Mouse (Mus musculus) testis, postnatal 10 days (tissue): ENCODE measurements around the gene Ifna9.
A peak's percentile ranks its signal among the peaks of the same experiment; 100 is the strongest.
"Not testable (repeated sequence)": the region's sequence is repeated elsewhere in the genome, so short reads cannot be mapped to it uniquely, and the experiment has no call there.

Experiments used
- DNase-seq: peaks from one replicate; pipeline ENCODE4 v3.0.0; 2021; ENCODE audit warnings: low spot score

The Ifna9 gene

GRCm38 (mm10) chr4:88592285-88592684, at the start of gene Ifna9:
TSS of gene Ifna9 (minus strand) at chr4:88592385.
- no peak for DNase-seq

DNA sequence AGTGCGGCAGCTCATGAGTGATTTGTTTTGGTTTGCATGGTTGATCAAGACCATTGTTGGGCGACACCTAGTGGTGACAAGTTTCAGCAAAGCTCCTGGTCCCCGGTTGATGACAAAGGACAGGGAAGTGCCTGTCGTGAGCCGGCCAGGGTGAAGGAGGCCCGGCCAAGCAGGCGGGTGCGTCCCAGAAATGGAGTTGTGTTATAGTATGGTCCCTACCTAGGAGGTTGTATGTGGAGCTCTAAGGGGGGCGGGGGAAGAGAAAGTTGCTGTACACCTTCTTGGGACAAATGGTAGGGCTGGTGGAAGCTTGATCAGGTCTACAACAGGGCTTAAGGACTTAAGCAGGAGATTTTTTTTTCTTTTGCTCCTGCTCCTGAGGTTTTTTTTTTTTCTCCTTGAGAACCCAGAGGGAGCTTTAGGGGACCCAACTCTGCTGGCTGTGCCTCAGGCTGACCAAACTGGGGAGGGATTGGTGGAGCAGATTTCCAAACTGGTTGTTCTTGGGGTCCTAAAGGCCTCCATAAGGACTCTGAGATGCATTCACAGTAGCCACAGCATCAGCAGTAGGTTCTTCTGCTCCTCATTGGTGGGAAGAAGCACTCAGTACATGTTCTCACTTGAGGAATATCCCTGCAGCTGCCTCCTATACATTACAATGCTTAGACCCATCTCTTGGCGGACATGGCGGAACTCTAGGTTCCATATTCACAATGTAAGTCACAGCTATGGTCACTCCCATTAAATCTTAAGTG, 49.1 kb upstream of the Ifna9 start:
- peak; percentile 100 for DNase-seq

DNA sequence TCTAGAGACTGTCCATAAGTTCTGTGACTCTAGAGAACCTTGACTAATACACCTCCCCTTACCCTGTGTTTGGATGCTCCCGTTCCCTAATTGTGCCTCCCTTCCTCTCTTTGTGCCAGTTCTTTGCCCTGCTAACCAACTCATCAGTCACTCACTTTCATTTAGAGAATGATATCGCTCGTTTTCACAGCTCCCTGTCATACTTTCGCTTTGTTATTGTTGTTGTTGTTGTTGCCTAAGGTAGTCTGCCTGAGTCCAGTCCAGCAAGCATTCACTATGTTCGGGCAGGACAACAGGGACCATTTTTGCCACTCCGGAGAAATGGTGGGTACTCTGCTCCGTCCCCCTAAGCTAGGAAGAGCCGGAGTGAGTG, 48.5 kb upstream of the Ifna9 start:
- DNase-seq = no peak

GRCm38 (mm10) chr4:88634311-88634710, 42.1 kb upstream of the Ifna9 start, which contains the start of gene C87499:
TSS of gene C87499 (minus strand) at chr4:88634411.
- no peak for DNase-seq

DNA sequence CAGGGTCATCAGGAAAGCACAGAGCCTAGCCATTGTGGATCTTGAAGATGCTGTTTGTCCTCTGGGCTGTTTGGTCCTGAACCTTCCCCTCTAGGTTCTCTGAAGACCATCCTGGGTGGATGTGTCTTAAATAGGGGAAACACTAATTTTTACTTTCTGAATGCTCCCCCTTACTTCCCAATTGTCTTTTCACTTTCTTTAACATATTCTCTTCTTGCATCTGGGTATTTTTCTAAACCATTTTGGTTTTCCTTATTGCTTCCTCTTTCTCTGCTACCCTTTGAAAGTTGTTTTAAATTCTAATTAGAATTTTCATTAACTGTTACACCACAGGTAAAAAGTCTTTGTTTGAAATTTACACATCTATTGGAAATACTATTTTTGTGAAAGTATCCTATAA, 11.1 kb upstream of the Ifna9 start, which contains the start of gene Ifna12:
Gene Ifna12, minus strand, starts transcription at position 101 of the 400 bp plus-strand sequence.
- no peak for DNase-seq

- no peak for DNase-seq
Measured at GRCm38 (mm10) chr4:88571698-88572097, 20.5 kb downstream of the Ifna9 start, which contains the start of gene Ifna14. TSS of gene Ifna14 (minus strand) at chr4:88571798.

DNA sequence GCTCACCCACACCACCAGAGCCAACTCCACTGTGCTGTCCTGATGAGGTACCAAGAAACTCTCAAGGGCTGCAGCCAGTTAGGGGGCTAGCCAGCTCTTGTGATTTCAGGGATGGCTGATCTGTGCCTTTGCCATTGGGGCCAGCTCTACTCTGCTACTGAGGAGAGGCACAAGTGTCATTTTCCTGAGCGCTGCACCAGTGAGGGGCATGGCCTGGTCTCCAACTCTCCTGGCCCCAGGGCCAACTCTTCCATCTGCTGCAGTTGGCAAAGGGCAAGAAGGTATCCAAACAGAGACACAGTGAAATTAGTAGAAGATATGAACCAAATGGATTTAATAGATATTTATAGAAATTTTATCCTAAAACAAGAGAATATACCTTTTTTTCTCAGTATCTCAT, 30.4 kb downstream of the Ifna9 start:
- no peak for DNase-seq

- DNase-seq = not testable (repeated sequence)
Measured at GRCm38 (mm10) chr4:88558145-88558544, 34.0 kb downstream of the Ifna9 start, which contains the start of gene Ifna15. TSS of gene Ifna15 (minus strand) at chr4:88558245.

DNA sequence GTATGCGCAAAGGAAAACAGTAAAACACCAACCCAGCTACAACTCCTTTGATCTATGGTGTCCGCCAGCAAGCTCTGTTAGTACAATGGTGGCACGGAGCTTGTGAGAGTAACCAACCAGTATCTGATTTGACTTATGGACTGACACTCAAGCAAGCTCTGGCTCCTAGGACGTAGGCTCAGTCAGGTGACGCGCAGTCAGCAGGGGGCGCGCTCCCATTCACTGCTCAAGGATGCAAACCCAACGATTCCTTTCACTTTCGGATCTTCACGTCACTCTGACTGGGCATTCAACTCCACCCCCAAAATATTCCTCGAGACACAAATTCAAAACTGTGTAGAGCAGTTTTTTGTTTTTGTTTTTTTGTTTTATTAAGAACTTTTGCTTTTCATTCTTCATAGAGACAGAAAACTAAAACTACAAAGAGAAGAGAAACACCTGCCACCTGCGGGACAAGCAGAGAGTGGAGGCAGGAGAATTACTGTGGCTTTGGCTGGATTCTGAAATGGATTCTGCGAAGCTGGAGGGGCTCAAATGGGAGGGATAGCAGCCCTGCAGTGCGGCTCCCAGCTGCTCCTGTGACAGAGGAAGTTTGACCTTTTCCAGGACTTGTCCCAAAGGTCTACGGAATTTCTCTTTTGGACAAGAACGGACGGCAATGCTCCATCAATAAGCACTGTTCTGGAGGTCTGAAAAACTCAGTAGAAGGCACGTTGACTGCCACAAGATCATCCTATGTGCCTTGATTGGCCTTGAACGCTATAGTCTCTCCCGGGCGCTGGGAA, 41.8 kb downstream of the Ifna9 start:
- peak; percentile 85 for DNase-seq

DNA sequence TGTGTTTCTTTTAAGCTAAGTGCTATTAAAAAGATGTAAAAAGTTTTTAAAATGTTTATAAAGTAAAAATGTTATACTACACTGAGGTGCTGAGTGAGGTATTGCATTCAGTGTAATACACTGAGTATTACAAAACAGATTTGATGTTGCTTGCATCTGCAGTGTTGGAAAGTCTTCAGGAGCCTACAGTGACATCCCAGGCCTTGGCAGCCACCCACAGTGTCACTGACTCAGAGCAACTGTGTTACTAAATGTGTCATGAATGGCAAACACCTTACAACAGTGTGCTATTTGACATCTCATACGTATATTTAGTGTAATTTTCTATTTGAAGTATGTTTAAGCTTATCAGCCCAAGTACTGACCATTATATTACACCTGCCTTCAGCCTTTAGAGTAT, 44.2 kb downstream of the Ifna9 start:
- DNase-seq = no peak

GRCm38 (mm10) chr4:88543649-88544234, 48.4 kb downstream of the Ifna9 start:
- DNase-seq = no peak
